Mouse (Mus musculus) adipocyte (in vitro differentiated cells): ENCODE measurements around the gene Syt12.
A peak's percentile ranks its signal among the peaks of the same experiment; 100 is the strongest.
"Not testable (repeated sequence)": the region's sequence is repeated elsewhere in the genome, so short reads cannot be mapped to it uniquely, and the experiment has no call there.

ENCODE experiments used
- DNase-seq: peaks from one replicate; pipeline ENCODE4 v3.0.0-alpha.2; 2016; ENCODE audit warnings: low spot score

Gene Syt12

GRCm38 (mm10) chr19:4491080-4491695 is 13.9 kb upstream of the Syt12 start:
- no peak for DNase-seq

- DNase-seq = no peak
Observed at GRCm38 (mm10) chr19:4487877-4488276, 10.6 kb upstream of the Syt12 start.

DNA sequence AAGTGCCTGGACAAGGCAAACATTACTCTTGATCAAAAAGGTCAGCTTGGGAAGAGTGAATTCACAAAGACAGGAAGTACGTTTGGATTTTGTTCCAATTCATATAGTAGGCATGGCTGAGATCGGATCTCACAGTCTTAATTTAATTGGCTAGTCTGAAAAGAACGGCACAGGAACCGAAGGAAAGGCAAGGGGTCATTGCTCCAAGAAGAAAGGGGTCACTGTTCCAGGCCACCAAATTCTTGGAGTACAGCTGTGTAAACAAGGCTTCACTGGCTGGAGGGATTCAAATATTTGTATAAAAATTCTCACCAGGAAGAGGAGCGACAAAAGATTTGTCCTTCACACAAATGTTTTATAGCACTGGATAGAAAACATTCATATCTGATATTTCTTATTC is 7.8 kb upstream of the Syt12 start:
- no peak for DNase-seq

DNA sequence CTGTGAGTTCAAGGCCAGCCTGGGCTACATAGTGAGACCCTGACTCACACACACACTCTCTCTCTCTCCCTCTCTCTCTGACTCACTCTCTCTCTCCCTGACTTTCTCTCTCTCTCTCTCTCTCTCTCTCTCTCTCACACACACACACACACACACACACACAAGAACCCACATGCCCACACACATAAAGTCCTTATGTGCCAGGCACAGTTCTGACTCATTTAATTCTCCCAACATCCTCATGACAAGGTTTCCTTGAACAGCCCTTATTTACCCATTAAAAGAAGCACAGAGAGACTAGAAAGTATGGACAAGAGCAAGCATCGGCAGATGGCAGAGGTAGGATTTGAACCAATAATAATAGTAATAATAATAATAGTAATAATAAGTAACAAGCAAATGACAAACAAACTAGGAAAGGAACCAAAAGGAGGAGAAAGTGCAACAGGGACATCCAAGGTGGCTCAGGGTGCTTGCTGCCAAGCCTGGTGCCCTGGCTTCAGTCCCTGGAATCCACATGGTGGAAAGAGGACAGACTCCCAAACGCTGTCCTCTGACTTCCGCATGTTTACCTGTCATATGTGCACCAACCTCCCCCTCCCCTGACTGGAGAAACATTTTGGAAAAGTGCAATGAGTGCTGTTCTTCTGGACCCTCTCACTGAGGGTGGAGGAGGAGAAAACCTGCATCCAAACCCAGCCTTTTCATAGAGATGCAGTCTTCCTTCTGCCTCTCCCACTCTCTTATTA is 5.0 kb upstream of the Syt12 start:
- no peak for DNase-seq

DNA sequence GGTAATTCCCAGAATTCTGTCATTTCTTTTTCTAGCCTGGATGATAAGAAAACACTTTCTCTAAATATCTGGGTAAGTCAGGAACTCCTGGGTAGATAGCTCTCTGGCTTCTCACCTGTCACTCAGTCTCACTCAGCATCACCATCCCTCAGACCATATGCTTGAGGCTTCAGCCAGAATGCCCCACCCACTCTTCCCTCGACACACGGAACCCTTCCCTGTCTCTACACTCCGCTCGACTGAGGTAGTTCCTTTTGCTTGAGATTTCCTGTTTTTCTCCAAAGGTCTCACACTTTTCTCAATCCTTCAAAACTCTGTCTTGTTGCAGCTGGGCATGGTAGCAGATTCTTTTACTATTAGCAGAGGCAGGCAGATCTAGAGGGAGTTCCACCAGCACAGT is 4.1 kb upstream of the Syt12 start:
- no peak for DNase-seq

DNA sequence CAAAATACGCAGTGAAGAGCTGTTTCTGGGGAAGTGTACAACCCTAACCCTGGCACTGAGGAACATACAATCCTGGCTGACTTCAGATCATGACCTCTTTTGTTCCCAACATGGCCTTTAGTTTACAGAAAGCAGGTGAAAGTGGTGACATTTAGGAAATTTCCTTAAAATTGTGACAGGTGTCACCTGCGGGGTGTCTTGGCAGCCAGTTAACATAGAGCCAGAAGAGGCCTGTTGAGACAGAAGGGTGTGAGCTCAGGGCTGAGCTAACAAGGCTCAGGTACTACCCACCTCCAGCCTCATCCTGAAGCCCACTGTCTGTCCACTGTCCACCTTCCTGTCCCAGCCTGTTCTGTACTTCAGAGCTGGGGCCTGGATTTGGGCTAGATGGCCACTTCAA is 2.8 kb upstream of the Syt12 start:
- DNase-seq = no peak

DNA sequence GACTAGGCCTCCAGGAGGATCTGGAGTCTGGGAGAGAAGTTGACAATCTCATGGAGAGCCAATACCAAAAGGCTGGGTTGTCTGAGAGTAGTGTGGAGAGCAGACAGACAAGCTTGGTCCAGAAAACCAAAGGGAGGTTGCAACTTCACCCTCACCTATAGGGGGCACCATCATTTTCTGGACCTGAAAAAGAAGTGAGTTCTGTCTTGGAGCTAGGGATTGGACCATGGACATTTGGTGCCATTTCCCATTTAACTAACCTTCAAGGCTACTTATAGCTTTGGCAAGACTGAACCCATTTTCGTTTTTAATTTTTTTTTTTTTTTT is 906 bp upstream of the Syt12 start:
- DNase-seq = no peak

DNA sequence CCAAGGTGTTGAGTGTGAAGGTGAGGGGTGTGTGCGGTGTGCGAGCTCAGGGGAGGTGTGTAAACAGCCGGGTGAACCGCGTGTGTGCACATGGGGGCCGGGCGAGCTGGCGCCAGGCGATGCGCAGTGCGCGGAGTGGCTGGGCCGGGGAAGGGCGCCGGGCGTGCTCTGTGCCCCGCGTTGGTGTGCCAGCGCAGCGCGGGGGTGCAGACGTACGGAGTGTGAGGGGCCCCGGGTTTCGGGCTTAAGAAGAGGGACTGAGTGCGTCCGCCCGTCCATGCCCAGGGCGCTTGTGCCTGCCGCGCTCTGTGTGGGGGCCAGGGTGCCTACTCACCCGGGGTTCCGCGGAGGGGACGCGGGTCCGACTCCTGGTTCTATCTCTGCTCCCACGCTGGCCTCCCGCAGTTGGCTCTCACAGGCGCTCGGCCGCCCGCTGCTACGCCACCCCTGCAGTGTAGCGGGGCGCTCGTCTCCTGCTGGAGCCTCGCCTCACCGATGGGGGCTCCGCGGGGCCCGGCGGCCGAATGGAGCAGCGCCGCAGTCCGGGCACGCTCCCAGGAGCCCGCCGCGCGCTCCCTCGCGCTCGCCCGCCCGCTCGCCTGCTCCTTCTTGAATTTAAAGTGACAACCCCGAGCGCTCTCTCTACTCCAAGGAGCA is 518 bp downstream of the Syt12 start:
- no peak for DNase-seq

- no peak for DNase-seq
Observed at GRCm38 (mm10) chr19:4475224-4475925, 1.9 kb downstream of the Syt12 start.

- no peak for DNase-seq
Observed at GRCm38 (mm10) chr19:4474739-4475138, 2.5 kb downstream of the Syt12 start.

- DNase-seq = no peak
Observed at GRCm38 (mm10) chr19:4473549-4473948, 3.7 kb downstream of the Syt12 start.

DNA sequence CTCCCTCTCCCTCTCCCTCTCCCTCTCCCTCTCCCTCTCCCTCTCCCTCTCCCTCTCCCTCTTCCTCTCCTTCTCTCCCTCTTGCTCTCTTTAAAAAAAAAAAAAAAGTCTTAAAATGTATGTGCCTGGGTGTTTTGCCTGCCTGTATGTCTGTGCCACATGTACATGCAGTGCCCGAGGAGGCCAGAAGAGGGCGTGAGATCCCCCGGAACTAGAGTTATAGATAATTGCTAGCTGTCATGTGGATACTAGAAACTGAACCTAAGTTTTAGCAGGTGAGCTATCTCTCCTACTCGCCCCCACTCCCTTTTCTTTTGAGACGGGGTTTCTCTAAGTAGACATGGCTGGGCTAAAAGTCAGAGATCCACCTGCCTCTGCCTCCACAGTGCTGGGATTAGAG is 8.9 kb downstream of the Syt12 start:
- DNase-seq = no peak

DNA sequence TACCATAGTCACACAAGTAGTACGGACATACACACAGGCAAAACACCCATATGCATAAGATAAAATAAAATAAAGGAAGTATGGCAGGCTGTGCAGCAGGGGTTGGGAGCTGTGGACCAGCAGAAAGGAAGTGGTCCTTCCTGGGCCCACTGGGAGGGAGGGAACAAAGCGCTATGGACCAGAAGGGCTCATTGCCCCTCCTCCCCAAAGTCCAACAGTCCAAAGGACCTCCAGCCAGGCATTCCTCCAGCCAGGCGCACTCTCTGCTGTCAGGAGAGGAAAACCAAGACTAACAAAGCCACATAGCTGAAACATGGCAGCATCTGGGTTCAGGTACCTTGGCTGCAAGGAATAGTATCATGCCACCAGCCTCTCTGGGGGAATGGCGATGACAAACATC is 12.6 kb downstream of the Syt12 start:
- no peak for DNase-seq

DNA sequence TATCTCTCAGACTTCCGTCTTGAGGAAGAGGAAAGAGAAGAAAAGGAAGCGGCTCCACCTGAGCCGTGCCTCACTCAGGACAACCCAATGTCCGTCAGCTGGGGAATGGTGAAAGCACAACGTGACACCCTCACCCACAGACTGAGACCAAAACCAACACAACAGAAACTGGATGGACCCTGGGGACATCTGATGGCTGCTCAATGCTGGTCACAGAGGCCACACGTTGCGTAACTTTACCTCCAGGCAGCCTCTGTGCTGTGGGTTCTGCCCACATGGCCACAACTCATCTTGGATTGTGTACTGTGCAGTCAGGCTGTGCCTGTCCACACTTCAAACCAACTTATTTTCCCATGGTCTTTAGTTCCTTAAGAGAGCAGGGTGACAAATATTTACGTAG is 15.3 kb downstream of the Syt12 start:
- DNase-seq = peak; percentile 56

- DNase-seq = peak; percentile 48
Observed at GRCm38 (mm10) chr19:4456227-4456626, 21.0 kb downstream of the Syt12 start.

DNA sequence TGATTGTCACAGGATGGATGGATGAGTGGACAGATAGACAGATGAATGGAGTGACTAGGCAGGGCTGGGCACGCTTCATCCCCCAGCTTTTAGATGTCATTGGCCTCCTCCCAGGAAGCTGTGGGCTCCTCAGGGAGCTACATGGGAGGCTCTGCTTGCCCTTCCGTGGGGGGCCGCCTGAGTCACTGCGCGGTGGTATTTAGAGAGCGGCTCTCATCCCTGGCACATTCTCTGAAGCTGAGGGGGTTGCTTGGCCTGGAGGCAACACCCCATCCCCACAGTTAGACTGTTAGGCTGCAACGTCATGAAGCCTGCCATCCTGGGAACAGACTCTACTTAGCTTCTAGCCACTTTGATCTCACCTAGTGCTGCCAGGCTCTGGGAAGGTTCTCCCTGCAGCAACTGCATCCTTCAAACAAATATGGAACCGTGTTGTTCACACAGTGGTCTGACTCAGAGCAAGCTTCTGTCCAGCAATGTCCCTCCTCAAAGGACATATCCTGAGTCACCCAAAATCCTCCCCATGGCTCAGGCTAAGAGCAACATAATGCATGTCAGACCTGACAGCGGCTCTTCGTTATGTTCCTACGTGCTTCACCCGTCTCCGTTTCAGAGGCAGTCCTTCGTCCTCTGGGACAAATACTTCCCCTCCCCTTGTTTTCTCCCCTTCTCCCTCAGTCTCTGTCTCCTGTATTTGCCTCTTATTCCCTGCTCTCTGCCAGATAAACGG is 22.0 kb downstream of the Syt12 start:
- no peak for DNase-seq

DNA sequence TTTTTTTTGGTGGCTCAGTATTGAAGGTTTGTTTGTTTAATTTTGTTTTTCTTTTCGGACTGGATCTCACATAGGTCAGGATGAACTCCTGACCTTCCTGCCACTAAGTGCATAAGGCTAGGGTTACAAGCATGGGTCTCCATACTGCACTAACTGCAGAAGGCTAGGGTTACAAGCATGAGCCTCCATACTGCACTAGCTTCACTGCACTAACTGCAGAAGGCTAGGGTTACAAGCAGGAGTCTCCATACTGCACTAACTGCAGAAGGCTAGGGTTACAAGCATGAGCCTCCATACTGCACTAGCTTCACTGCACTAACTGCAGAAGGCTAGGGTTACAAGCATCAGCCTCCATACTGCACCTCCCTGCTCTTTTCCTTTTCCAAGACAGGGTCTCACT is 23.2 kb downstream of the Syt12 start:
- DNase-seq = not testable (repeated sequence)

- peak; percentile 90 for DNase-seq
Observed at GRCm38 (mm10) chr19:4452525-4452924, 24.7 kb downstream of the Syt12 start.

- no peak for DNase-seq
Observed at GRCm38 (mm10) chr19:4451965-4452364, 25.3 kb downstream of the Syt12 start.

- DNase-seq = no peak
Observed at GRCm38 (mm10) chr19:4451098-4451497, 26.1 kb downstream of the Syt12 start.

DNA sequence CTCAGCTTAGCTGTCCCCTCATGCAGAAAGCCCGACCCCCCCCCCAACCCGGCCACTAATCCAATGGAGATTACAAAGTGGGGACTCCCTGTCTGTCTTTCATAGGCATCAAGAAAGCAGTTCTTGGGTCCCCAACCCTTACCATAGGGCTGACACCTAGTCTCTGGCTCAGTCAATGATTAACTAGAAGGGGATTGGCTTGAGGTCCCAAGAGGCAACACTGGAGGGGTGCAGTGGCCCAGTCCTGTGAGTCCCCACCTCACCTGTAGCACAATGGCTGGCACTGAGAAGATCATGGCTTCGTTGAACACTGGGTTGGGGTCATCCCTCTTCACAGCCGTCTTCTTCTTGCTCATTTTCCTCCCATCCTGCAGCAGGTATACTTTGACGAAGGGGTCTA is 26.6 kb downstream of the Syt12 start:
- DNase-seq = no peak

- DNase-seq = no peak
Observed at GRCm38 (mm10) chr19:4449230-4449629, 28.0 kb downstream of the Syt12 start.
